Mouse (Mus musculus) embryo, embryonic 10.5 days (tissue): ENCODE measurements around the gene Fstl1.

ENCODE experiments used
- DNase-seq: peaks from one replicate; pipeline ENCODE4 v3.0.0-alpha.2; 2015; ENCODE audit warnings: low spot score

Fstl1 gene

GRCm38 (mm10) chr16:37776860-37777651, at the start of gene Fstl1:
Fstl1 (plus strand) TSS chr16:37776873.
- peak; percentile 82 for DNase-seq

- no peak for DNase-seq
Measured at GRCm38 (mm10) chr16:37728674-37729073, 48.0 kb upstream of the Fstl1 start.

- no peak for DNase-seq
Measured at GRCm38 (mm10) chr16:37729381-37730150, 47.1 kb upstream of the Fstl1 start.

GRCm38 (mm10) chr16:37730293-37730835, 46.3 kb upstream of the Fstl1 start:
- DNase-seq: no peak

GRCm38 (mm10) chr16:37731431-37731830, 45.2 kb upstream of the Fstl1 start:
- DNase-seq: no peak

DNA sequence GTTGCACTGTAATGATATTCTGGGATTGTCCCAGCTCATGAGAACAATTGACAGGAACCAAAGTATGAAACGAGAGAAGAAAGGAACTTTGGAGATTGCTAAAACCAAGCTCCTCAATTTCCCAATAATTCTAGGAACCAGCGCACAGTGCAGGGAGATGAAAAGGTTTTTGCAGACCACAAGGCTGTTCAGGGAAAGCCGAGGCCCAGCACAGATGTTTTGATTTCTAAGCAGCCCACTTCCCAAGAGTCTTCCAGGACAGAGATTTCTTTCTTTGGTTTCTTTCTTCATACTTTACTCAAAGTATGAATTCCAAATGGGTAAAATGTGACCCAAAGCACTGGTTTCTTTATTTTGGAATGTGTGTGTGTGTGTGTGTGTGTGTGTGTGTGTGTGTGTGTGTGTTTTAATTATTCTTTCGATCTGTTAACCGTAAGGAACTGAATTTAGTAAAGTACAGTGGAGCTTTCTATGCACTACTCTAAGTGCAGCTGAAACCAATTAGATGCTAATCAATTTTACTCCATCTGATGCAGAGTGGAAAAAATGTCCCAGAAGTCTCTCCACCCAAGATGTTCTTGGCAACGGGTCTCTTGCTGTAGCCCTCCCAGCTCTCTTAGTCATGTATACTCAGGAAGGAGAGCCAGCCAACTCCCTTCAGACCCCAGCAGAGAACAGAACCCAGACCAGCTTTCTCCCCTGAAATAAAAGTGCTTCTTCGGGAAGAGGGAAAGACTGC, 44.5 kb upstream of the Fstl1 start:
- peak; percentile 34 for DNase-seq

DNA sequence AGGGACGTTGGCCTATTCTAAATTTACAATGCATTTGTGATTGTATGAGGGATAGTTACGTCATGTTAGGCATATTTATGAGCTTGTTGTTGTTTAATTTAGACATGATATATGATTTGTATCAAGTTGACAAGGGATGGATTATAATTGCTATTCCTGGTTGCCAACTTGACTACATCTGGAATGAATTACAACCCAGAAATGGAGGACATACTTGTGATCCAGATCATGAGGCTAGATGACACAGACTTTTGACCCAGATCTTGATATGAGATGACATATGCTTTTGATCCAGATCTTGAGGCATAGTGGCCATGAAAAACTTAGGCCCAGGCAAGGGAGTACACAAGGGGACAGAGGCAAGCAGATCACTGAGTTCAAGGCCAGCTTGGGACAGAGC, 36.6 kb upstream of the Fstl1 start:
- no peak for DNase-seq

DNA sequence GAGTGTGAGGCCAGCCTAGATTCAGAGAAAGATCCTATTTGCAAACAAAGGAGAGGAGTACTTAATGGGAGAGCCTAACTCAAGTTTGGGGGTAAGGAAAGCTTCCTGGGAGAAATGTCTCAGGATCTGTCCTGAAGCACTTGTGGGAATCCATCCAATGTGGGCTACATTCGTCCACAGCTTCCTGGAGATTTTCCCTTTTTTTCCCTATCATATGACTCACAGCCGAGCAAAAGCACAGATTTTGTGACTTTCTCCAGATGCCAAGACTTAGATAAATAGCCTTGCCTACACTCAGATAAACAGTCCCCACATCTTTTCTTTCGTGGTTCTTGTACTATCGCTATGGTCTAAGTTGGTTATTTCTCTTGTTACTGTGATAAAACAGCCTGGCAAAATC, 34.4 kb upstream of the Fstl1 start:
- no peak for DNase-seq

GRCm38 (mm10) chr16:37752876-37753275, 23.8 kb upstream of the Fstl1 start:
- DNase-seq: peak; percentile 33

GRCm38 (mm10) chr16:37753809-37754208, 22.9 kb upstream of the Fstl1 start:
- DNase-seq: peak; percentile 63

DNA sequence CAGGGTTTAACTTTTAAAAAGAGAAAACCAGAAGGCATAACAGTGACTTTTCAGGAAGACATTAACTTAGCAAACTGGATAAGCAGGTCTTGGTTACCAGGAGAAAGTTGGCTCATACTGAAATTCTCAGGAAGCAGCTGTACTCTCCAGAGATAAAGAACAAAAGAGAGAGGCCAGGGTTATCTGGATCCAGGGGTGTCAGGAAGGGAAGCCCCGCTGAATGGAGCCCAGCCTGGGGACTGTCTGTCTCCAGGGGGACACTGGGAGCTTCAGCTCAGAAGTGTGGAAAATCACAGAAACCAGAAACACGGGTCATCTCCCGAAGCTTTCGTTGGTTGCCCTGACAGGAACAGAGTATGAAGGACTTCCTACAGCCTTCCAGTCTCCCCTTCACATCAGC, 22.2 kb upstream of the Fstl1 start:
- DNase-seq: no peak

- DNase-seq: no peak
Measured at GRCm38 (mm10) chr16:37757223-37757622, 19.4 kb upstream of the Fstl1 start.

- DNase-seq: no peak
Measured at GRCm38 (mm10) chr16:37763797-37764196, 12.9 kb upstream of the Fstl1 start.

GRCm38 (mm10) chr16:37776166-37776859, 360 bp upstream of the Fstl1 start:
- DNase-seq: no peak

- peak; percentile 71 for DNase-seq
Measured at GRCm38 (mm10) chr16:37777796-37778475, 1.3 kb downstream of the Fstl1 start.

- DNase-seq: peak; percentile 17
Measured at GRCm38 (mm10) chr16:37778529-37778928, 1.9 kb downstream of the Fstl1 start.

DNA sequence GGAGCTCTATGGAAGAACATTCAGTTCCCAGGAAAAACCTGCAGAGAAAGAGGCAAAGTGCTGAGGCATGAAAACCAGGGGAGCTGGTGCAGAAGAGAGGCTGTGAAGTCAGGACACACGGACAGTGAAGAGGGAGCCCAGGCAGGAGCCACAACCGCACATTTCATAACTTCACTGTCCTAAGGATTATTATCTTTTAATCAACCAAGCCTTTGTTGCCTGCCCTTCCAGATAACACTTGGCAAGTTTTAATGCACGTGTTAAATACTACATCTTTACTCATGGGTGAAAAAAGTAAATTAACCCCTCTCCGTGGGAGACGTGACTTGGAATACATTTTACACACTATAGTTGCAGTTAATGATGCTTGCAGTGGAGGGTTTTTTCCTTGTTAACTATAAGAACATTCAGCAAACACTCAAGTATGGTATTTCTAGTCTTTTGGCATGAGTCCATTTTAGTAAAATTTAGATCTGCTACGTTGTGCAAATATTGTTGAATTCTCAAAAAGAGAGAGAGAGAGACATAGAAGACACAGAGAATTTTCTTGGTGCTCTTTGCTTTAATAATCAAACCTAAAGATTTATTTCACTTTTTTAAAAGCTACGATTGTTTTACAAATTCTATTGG, 3.1 kb downstream of the Fstl1 start:
- no peak for DNase-seq

- DNase-seq: no peak
Measured at GRCm38 (mm10) chr16:37780386-37780785, 3.7 kb downstream of the Fstl1 start.

GRCm38 (mm10) chr16:37780911-37781310, 4.2 kb downstream of the Fstl1 start:
- DNase-seq: no peak

DNA sequence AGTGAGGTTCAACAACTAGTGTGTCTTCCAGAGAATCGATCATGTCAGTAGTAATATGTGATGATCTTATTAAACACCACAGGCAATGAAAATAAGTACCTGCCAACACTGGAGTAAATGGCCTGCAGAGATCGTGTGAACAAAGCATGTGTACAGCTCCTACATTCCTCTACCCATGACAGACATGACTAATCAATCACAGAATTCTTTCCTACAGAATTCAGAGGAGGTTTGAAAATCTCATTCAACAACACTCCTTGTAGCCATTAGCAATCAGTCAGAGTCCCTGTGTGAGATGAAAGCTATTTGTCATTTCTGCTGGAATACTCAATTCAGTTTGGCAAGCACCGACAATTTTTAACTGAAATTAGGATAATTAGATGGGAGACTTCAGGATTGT, 7.9 kb downstream of the Fstl1 start:
- DNase-seq: no peak
